Comparison of ENCODE assay signal across 8 mouse cellular contexts in genomic region chr17:27908888-27909621, GRCm38 (mm10). TPM values are rescaled to one million over a fixed set of nuclear protein-coding genes. Genes with fewer than 3 reads are reported as not detected.
DNase-seq lines count a peak whose midpoint lies in the region; ATAC-seq and TF ChIP-seq lines count a peak whose summit lies in the region.

Anks1 (plus strand) TSS chr17:27909306.

- peak within 1 kb of the TSS; percentile 99 for H3K4me3 ChIP-seq in brown adipose tissue, adult 24 weeks (ENCODE audit: insufficient read depth, low read depth, low read length)
- peak within 1 kb of the TSS; percentile 71 to 100 for H3K4me3 ChIP-seq in heart, embryonic 14.5 days (ENCODE audit: control insufficient read depth in 1 of 2, insufficient read depth in 1 of 2, low read depth in 1 of 2, low read length in 2 of 2)
- peak within 1 kb of the TSS; percentile 97 for H3K4me3 ChIP-seq in liver, embryonic 16.5 days (ENCODE audit: low read depth, low read length)
- H3K4me3 ChIP-seq in neural tube, embryonic 13.5 days: peak within 1 kb of the TSS; percentile 77
- H3K4me3 ChIP-seq in testis, adult 2 months (ENCODE audit: control insufficient read depth, low read depth, low read length): peak within 1 kb of the TSS; percentile 97

- peak within 1 kb of the TSS; percentile 91 for H3K9ac ChIP-seq in heart, embryonic 14.5 days (ENCODE audit: low read length)
- peak within 1 kb of the TSS; percentile 91 for H3K9ac ChIP-seq in liver, embryonic 16.5 days (ENCODE audit: low read depth, low read length)
- peak within 1 kb of the TSS; percentile 90 for H3K9ac ChIP-seq in neural tube, embryonic 13.5 days

- ATAC-seq in CD4-positive, CD25-positive, alpha-beta regulatory T cell, adult 4 months: peak; percentile 77
- peak; percentile 88 for ATAC-seq in heart, embryonic 14.5 days (ENCODE audit: insufficient number of reproducible peaks, insufficient read depth, low FRiP score, low read depth)
- ATAC-seq in liver, embryonic 16.5 days (ENCODE audit: low read depth): peak; percentile 88
- ATAC-seq in neural tube, embryonic 13.5 days (ENCODE audit: low read depth): peak; percentile 86

- no peaks in the 10 kb centered on the region for H3K9me3 ChIP-seq in heart, embryonic 14.5 days (ENCODE audit: control insufficient read depth, low read length)
- H3K9me3 ChIP-seq in liver, embryonic 16.5 days (replicated peaks; ENCODE audit: control insufficient read depth, low read length): no peaks in the 10 kb centered on the region
- no peaks in the 10 kb centered on the region for H3K9me3 ChIP-seq in neural tube, embryonic 13.5 days

- DNase-seq in fibroblast of lung, adult 2 months (ENCODE audit: low read depth): peak; percentile 55
- peak; percentile 88 to 94 for DNase-seq in kidney, postnatal 25 days

- under 1% methylated on average over 52 of the region's 78 CpGs for WGBS in heart, embryonic 14.5 days
- under 1% methylated on average over 73 of the region's 78 CpGs for WGBS in liver, embryonic 16.5 days (ENCODE audit: insufficient replicate concordance)
- under 1% methylated on average over 75 of the region's 78 CpGs for WGBS in neural tube, embryonic 13.5 days

- H3K4me2 ChIP-seq in heart, embryonic 14.5 days (ENCODE audit: low read length): peak within 1 kb of the TSS; percentile 85
- H3K4me2 ChIP-seq in liver, embryonic 16.5 days (ENCODE audit: low read depth, low read length): peak within 1 kb of the TSS; percentile 98
- peak within 1 kb of the TSS; percentile 93 for H3K4me2 ChIP-seq in neural tube, embryonic 13.5 days

- TF ChIP-seq CTCF in testis, adult 2 months (IDR thresholded peaks at IDR 0.05; ENCODE audit: control insufficient read depth, insufficient read depth, insufficient replicate concordance, low read depth, low read length): no peak

- H3K36me3 ChIP-seq in heart, embryonic 14.5 days (ENCODE audit: control insufficient read depth, insufficient read depth, low read length): peaks cover 24% of the 10 kb centered on the region
- H3K36me3 ChIP-seq in liver, embryonic 16.5 days (ENCODE audit: control insufficient read depth, insufficient read depth): no peaks in the 10 kb centered on the region
- peaks cover 11% of the 10 kb centered on the region for H3K36me3 ChIP-seq in neural tube, embryonic 13.5 days
- peaks cover 2% of the 10 kb centered on the region for H3K36me3 ChIP-seq in testis, adult 2 months (ENCODE audit: control insufficient read depth, insufficient read depth, low read length)

- H3K27me3 ChIP-seq in heart, embryonic 14.5 days (ENCODE audit: control insufficient read depth, insufficient read depth, low read length): no peaks in the 10 kb centered on the region
- H3K27me3 ChIP-seq in liver, embryonic 16.5 days (ENCODE audit: control insufficient read depth, insufficient read depth, low read depth, low read length): no peaks in the 10 kb centered on the region
- no peaks in the 10 kb centered on the region for H3K27me3 ChIP-seq in neural tube, embryonic 13.5 days
- H3K27me3 ChIP-seq in testis, adult 2 months (ENCODE audit: control insufficient read depth, insufficient read depth, low read length): no peaks in the 10 kb centered on the region

- peaks cover 3% of the 10 kb centered on the region; the same call in 1 of the 2 replicates for H3K4me1 ChIP-seq in brown adipose tissue, adult 24 weeks (ENCODE audit: control insufficient read depth, insufficient read depth, insufficient read length, low read length)
- H3K4me1 ChIP-seq in heart, embryonic 14.5 days (ENCODE audit: control insufficient read depth in 2 of 2, insufficient read depth in 2 of 2, low read length in 2 of 2): peaks cover 2 to 26% of the 10 kb centered on the region in 2 experiments
- H3K4me1 ChIP-seq in liver, embryonic 16.5 days (ENCODE audit: control insufficient read depth, low read depth, low read length): peaks cover 25% of the 10 kb centered on the region
- peaks cover 48% of the 10 kb centered on the region for H3K4me1 ChIP-seq in neural tube, embryonic 13.5 days (replicated peaks)
- H3K4me1 ChIP-seq in testis, adult 2 months (ENCODE audit: control insufficient read depth, insufficient read depth, low read length): peaks cover 16% of the 10 kb centered on the region

- TF ChIP-seq POLR2A in testis, adult 2 months (IDR thresholded peaks at IDR 0.05; ENCODE audit: control insufficient read depth, low read depth, low read length): peak; percentile 35

- H3K27ac ChIP-seq in brown adipose tissue, adult 24 weeks (replicated peaks; ENCODE audit: low read depth, low read length): peak within 1 kb of the TSS; percentile 70
- peak within 1 kb of the TSS; percentile 74 to 86 for H3K27ac ChIP-seq in heart, embryonic 14.5 days (replicated peaks in 1 of 2; ENCODE audit: control insufficient read depth in 1 of 2, insufficient read depth in 1 of 2, low read depth in 2 of 2, low read length in 2 of 2)
- peak within 1 kb of the TSS; percentile 91 for H3K27ac ChIP-seq in liver, embryonic 16.5 days (ENCODE audit: low read length)
- H3K27ac ChIP-seq in neural tube, embryonic 13.5 days (replicated peaks): peak within 1 kb of the TSS; percentile 92
- H3K27ac ChIP-seq in testis, adult 2 months (ENCODE audit: control insufficient read depth, insufficient read depth, low read depth, low read length): peak within 1 kb of the TSS; percentile 85

RNA-seq across cellular contexts. Expression of gene Anks1, which starts in this region (rescaled TPM):
- polyA plus RNA-seq in CD4-positive, CD25-positive, alpha-beta regulatory T cell, adult 4 months (2017; shearing (Covaris generic)): 1 to 10 TPM; 3.7 to 4.7 TPM
- polyA plus RNA-seq in brown adipose tissue, adult 24 weeks (2012; ENCODE audit: insufficient read depth, insufficient read length, missing spikeins): 14.0 and 18.0 TPM in 2 replicates
- polyA plus RNA-seq in heart, embryonic 14.5 days (2014; fragmentation: Nextera tagmentation; extraction: Ambion mirVana): 8.2 and 11.8 TPM in 2 replicates
- 3.7 and 4.4 TPM in 2 replicates for polyA plus RNA-seq in liver, embryonic 16.5 days (2015; fragmentation: Nextera tagmentation; extraction: Ambion mirVana)
- 61.9 and 67.9 TPM in 2 replicates for polyA plus RNA-seq in neural tube, embryonic 13.5 days (2015; fragmentation: Nextera tagmentation; extraction: Ambion mirVana)
- 16.1 and 18.2 TPM in 2 replicates for polyA plus RNA-seq in testis, adult 2 months (2012; rRNA removed)

Comparison
In these comparisons a context has a peak if more than half of its experiments do, and no peak if none do; other contexts are left out.
1. Peak in every context shown above with its lines: DNase-seq, ATAC-seq, H3K4me3 ChIP-seq and H3K27ac ChIP-seq.